Mouse (Mus musculus) heart, adult 18-20 months (tissue): ENCODE data around the gene St3gal2. TPM values are rescaled to one million over a fixed set of nuclear protein-coding genes. Genes with fewer than 3 reads are reported as not detected.
A peak's percentile ranks its signal among the peaks of the same experiment; 100 is the strongest.
"Not testable (repeated sequence)": the region's sequence is repeated elsewhere in the genome, so short reads cannot be mapped to it uniquely, and the experiment has no call there.

Experiments
- DNase-seq, 2 experiments: peaks; one replicate each; pipeline ENCODE4 v3.0.0; 2021 to 2022; ENCODE audit warnings: mixed read lengths in 1 of 2
- long read RNA-seq, 2 experiments: library from polyadenylated mRNA; stranded (forward); transcript quantifications; one replicate each; pipeline ENCODE4 v2.0.0; 2021
- total RNA-seq, 2 experiments: library from RNA; stranded (reverse); gene quantifications; 2 replicates each; pipeline ENCODE4 v1.2.3; 2021

The St3gal2 gene
- 10 to 100 TPM; 20.9 to 23.3 TPM for total RNA-seq
- long read RNA-seq, experiment 1, full-length matches to known transcripts, result 8 of 27 reads
- long read RNA-seq, experiment 1, partial matches to known transcripts, result 12 of 27 reads
- long read RNA-seq, experiment 1, other reads (novel, unspliced or antisense), result 7 of 27 reads
- long read RNA-seq, experiment 2, full-length matches to known transcripts, result 4 of 12 reads
- long read RNA-seq, experiment 2, partial matches to known transcripts, result 3 of 12 reads
- long read RNA-seq, experiment 2, other reads (novel, unspliced or antisense), result 5 of 12 reads

DNA sequence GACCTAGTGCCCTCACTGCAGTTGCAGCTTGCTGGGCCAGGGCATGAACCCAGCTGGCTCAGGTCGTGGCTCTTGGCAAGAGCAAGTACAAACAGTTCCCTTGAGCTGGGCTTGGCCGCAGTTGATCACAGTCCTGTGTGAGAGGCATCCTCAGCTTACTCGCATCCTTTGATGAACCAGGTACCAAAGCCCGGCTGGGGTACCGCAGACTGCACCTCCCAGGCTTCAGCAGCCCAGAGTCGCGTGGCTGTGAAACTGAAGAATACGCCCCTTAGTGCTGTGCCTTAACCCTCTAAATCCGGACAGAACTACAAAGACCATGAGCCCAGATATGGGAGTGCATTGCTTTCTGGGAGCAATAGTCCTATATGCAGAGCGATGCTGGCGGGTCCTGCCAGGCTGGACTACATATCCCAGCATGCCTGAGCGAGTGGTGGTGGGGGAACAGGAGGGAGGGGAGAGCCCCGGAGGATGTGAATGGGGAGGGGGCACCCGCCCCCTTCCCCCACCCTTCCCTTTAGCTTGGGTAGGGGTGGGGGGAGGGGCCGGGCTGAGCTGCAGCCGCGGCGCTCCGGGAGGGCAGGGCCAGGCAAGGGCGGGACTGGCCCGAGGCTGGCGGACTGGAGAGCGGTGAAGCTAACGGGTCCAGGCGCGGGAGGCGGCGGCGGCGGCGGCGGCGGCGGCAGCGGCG, at the start of gene St3gal2:
TSS of gene St3gal2 (plus strand) at position 582 of the 691 bp plus-strand sequence.
- DNase-seq, result peak; percentile 89 to 96

DNA sequence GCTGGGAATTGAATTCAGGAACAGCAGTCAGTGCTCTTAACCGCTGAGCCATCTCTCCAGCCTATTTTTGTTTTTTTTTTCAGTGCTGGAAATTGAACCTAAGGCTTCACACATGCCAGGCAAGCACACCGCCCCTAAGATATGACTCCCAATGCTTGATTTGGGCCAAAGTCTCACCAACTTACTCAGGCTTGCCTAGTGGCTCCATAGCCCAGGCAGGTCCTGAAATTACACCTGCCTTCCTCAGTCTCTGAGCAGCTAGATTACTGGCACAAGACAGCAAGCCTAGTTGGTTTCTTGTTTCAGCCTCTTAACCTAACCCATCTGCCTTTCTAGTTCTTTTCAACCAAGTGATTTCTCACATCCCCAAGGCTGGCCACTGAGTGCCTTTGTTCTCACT, 49.2 kb upstream of the St3gal2 start:
- DNase-seq, result no peak

DNA sequence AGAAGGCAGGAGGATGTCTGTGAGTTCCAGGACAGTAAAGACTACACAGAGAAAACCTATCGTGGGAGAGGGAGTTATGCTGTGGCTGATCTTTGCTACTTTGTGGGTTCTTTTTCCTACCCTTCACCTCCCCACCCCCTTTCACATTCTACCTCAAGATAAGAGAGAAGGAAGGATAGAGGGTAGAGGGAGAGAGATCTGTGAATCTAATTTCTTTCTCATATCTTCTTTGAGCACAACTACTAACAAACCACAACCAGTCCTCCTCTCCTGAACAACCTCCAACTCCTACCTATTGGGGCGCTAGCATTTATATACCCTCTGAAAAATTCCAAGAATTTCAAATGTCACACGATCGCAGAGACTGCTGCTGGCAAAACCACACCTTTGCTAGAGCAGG, 41.9 kb upstream of the St3gal2 start:
- no peak for DNase-seq

DNA sequence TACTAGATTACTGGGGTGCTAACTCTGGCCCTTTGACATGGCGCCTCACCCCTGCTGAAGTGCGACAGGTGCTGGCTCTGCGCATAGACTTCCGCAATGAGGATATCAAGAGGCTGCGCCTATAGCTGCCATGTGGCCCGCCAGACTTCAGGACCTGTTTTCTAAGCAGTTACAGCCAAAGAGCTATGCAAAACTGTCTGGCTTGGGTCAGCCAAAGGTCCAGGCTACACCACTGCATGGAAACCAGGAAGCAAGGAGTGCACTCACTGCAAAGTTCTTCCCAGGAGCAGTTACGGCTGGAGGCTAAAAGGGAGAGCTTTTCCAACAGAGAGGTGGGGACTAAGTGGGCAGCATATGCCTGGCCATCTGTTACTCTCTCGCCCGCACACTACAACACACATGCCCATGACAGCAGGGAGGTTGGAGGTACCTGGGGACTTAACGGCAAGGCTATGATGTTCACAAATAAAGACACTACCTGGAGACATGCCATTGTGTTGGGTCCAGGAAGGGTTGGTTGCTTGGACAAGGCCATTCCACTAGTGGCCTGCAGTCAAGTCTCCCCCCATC, 37.9 kb upstream of the St3gal2 start:
- DNase-seq, result no peak

DNA sequence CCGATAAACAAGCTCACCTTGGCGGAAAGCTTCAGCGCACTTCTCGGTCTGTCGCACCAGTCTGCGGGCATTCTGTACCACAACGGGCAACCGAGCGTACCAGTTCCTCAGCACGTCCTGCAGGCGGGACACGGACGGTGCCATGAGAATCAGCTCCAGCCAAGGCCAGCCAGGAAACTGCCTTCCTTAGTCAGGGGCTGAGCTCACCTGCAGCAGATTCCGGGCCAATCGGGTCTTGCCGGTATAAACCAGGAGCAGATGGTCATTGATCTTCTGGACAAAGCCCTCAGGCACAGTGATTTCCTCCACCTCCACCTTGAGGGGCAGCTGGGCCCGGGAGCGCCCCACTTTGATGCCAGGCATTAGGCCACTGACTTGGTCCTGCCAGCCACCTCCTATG, 35.9 kb upstream of the St3gal2 start:
- no peak for DNase-seq

DNA sequence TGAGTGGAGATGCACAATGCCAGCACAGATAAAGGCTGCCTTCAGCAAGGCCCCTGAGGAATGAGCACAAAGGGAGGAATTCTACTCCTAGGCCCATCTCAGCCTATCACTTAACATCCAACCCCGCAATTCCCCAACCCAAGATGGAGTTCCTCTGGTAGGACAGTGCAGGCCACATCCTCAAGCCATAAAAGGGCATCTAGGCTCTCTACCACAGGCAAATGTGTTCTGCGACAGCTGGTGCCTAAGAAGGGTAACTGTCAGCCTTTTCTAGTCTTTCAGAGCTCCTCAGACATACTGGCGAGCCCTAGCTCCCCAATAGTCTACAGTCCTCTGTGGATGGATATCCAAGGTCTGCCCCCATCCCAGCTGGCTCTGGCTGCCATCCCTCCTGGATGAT, 33.1 kb upstream of the St3gal2 start:
- DNase-seq, result no peak

DNA sequence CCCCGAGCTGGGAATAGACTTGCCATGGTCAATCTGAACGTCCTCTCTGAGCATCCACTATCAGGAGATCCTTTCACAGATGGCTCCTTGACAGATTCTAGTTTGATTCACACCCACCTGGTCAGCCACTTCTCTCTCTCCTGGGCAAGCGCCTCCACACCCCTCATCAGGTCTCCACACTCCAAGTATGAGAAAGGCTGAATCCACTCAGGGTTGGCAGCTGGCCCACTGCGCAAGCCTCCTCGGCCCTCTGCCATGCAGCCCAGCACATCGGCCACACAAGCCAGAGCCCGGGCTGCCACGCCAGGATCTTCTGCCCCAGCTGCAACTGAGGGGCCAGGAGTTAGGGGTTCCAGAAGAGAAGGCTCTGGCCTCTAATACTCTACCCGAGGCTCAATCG, 32.2 kb upstream of the St3gal2 start:
- DNase-seq, result no peak

DNA sequence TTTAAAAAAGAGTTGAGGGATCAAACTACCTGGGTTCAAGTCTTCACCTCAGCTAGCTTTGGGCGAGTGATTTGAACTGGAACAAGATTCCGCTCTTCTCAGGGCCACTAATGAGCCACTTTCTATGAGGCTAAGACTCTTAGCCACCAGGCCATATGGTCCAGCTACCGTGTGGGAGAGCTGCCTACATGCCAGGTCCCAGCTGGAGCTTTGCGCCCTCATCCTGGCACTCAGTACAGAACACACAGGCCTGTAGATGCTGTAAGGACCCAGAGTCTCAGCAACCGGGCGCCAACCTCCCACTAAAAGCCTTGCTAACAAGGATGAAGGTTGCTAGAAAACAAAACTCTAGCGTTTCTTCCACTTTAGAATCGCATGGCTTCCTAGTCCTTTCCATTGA, 31.3 kb upstream of the St3gal2 start:
- no peak for DNase-seq

DNA sequence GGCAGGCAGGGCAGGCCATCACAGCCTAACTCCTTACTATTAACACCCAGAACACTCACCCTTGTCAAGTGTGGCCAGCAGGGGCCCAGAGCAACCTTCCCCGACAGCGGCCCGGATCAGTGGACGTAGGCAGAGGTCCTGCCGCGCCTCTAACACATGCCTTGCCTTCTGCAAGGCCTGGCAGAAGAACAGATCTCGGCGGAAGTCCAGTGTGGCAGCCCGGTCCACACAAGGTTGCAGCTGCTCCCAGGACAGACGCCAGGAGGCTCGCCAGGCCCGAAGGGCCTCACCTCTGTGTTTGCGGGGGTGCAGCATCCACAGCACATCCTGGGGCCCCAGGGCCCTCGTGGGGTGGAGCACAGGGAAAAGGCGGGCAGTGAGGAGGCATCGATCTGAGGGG, 30.9 kb upstream of the St3gal2 start:
- no peak for DNase-seq

DNA sequence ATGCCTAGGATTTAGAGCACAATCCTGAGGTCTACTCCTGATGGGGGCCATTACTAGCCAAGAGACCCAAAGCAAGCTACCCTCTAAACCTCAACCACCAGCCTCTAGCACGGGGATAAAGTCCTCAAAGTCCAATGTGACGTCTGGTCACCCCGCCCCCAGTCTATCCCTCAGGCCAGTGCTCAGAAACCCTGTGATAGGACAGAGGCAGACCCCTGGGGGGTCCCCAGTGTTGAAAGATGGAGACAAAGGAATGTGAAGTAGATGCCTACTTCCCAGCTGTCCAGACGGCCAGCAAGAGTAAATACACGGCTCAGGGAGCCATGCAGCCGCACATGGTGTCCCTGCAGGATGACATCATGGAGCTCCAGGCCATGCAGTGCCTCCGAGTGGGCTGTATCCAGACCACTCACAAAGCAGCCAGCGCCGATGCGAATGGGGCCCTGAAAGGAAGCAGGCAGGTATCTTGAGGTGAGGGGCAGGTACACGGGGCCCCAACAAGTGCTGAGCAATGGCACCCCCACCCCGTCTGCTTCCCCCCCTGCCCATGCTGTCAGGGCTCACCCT, 29.7 kb upstream of the St3gal2 start:
- no peak for DNase-seq

DNA sequence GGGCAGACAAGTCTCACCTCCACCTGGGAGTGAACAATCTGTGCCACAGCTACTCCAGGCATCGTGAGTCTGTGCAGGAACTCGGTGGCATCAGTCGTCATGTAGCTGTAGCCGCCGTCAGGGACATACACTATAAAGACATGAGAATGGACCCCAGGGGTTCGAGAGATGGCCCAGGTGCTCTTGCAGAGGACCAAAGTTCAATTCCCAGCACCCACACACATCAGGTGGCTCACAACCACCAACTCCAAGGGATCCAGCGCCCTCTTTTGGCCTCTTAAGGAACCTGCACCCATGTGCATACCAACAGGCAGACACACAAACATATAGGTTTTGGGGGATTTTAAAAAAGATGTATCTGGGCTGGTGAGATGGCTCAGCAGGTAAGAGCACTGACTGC, 27.7 kb upstream of the St3gal2 start:
- no peak for DNase-seq

DNA sequence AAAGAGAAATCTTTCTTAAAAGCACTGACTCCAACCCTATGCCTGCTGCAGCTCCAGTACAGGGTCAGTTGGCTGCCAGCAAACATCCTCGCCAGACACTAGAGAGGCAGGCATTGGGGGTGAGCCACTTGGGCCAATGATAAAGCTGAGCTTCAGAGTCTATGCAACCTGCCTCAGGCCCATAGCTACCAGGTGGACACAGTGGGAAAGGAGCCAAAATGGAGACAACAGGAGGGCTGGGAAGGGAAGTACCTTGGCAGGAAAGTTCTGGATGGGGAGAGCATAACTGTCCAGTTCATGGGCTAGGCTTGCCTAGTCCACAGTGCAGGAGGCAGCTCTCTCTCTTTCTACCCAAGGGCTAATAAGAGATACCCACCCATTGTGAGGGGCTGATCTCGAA, 26.8 kb upstream of the St3gal2 start:
- no peak for DNase-seq

DNA sequence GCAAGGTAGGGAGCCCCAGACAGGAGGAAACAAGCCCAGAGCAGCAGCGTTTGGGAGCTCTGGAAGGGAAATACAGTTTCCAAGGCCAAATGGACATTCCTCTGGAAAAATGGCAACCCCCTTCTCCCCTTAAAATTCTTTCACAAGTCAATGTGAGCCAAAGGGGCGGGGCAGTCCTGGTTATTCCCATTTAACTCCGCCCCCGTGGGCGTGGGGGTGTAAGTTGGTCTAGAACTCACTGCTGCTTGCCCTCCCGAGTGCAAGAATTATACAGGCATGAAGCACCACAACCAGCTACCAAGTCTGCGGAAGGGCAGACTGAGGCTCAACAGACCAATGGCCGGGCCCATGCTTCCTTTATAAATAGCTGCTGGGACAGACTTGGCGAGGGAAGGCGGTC, 24.9 kb upstream of the St3gal2 start:
- no peak for DNase-seq

DNA sequence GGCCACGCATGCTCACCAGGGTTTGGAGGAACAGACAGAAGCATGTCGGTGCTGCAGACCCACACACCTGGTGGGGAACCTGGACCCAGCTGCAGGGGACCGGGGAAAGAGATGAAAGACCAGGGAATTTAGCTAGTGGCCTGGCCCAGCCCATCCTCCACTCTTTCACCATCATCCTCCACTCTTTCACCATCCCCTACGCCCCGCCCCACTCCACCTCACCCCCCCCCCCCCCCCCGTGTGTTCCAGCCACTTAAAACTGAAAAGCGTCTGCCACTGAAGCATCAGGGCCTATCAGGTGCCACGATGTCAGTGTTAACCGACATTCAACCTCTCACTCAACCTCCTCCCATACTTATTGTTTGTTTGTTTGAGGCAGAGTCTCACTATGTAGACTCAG, 24.5 kb upstream of the St3gal2 start:
- no peak for DNase-seq

DNA sequence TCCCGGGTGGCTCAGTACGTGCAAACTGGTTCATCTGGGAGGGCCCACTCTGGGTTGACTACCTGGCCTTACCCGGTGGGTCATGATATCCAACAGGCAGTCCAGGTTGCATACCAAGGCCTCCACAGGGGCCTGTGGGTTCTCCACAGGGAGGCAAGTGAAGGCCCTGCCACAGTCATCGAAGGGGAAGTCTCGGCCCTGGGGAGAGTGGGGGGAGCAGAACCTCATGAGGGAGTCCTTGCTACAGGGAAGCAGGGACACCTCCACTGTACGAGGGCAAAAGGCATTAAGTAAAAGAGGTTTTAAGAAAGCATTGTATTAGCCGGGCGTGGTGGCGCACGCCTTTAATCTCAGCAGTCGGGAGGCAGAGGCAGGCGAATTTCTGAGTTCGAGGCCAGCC, 23.9 kb upstream of the St3gal2 start:
- no peak for DNase-seq

DNA sequence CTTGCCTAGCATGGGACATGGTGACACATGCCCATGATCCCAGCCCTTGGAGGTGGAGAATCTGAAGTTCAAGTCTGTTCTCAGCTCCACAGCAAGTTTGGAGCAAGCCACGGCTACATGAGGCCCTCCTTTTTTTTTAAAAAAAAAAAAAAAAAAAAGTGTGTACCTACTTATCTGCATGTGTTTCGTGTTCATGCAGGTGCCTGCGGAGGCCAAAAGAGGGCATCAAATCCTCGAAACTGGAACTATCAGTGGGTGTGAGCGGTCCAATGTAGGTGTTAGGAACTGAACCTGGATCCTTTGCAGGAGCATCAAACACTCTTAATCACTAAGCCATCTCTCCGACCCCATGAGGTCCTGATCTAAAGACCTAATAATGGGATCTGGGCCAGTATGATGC, 22.2 kb upstream of the St3gal2 start:
- DNase-seq, result no peak

DNA sequence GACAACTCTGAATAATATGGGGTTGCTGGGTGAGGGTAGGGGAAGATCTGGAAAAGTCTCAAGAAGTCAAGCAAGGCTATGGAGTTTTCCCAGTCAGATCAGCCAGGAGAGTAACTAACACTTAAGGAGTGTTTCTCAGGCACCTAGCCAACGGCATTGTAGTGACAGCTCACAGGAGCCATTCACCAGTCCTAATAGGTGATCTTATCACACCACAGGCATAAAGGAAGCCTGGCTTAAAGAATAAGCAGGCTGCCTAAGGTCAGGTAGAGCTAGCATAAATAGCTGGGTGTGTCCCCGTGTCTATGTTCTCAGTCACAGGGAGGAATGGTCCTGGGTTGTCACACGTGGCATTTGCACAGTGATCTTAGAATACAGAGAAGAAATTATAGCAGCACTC, 18.7 kb upstream of the St3gal2 start:
- no peak for DNase-seq

DNA sequence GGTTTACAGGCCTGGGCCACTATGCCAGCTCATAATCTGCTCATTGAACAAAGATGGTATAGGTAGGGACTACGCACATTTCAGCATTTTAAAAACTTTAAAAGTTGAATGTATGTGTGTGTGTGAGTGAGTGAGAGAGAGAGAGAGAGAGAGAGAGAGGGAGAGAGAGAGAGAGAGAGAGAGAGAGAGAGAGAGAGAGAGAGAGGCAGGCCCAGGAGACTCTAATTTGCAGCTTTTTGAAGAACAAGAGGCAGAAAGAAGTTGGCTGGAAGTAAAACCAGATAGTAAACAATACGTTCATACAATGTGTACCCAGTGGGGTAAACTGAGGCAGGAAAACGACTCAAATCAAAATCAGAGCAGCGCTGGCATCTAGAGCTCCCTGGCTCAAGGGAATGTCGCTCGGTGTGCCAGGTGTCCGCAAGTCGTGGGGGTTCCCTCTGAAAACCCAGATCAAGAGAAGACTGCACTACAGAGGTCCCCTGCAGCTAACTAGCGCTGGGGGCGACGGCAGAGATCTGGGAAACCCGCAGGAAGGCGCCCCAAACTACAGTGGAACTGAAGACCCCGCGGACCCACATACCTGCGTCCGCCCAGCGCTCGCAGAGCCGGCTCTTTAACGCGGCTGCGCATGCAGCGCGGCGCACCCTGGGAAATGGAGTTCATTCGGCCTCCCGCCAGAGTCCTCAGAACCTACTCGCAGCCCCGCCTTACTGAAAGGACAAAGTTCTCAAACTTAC, 17.7 kb upstream of the St3gal2 start, which contains the start of gene Fuk:
TSS of gene Fuk (minus strand) at position 650 of the 740 bp plus-strand sequence.
- DNase-seq, result peak; percentile 87 to 92

DNA sequence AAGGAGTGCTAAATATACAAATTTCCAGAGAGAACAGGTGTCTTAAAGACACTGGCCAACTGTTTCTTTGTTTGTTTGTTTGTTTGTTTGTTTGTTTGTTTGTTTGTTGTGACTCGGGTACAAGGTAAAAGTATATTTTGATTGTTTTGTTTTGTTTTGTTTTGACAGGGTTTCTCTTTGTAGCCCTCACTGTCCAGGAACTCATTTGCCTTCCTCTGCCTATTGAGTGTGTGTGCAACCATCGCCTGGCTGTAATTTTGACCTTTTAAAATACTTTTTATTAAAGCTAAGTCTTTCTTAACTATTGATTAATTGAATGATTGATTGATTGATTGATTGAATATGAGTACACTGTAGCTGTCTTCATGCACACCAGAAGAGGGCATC, 17.1 kb upstream of the St3gal2 start:
- DNase-seq, result no peak

DNA sequence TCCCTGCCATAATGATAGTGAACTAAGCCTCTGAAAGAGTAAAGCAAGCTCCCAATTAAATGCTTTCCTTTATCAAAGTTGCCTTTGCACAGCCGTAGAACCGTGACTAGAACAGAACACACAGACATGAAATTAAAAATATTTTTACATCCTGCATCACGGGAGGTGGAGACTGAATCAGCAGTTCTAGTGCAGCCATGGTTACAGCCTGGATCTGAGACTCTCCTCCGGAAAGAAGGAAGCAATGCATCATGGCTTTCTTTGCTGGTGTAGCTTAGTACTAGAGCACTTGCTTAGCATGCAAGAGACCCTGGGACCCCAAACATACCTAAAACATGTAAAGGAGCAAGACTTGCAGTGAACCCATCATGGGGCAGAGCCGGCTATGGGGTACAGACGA, 14.3 kb upstream of the St3gal2 start:
- no peak for DNase-seq

DNA sequence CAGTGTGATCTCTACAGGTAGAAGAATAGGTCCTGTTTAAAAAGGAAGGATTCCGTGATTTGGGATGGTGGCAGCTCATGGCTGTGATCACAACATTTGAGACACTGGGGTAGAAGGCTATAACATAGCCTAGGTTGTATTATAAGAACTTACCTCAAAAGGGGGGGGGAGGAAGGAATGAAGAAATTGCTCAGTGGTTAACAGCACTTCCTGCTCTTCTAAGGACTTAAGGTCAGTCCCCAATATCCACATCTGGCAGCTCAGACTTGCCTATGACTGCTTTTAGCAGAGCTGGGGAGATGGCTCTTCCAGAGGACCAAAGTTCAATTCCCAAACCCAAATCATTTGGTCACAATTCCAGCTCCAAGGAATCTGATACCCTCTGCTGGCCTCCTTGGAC, 13.0 kb upstream of the St3gal2 start:
- DNase-seq, result no peak

DNA sequence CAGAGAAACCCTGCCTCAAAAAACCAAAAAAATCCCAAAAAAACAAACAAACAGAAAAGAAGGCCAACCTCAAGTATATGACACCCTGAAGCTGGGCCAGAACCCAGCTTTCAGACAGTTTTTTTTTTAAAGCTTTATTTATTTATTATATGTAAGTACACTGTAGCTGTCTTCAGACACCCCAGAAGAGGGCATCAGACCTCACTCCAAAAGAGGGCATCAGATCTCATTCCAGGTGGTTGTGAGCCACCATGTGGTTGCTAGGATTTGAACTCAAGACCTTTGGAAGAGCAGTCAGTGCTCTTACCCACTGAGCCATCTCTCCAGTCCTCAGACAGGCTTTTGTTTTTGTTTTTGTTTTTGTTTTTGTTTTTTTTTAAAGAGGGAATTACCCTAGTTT, 9.9 kb upstream of the St3gal2 start:
- not testable (repeated sequence) for DNase-seq
